Mouse (Mus musculus) liver, embryonic 13.5 days (tissue): ENCODE results near the gene Vti1a. TPM values are rescaled to one million over a fixed set of nuclear protein-coding genes. Genes with fewer than 3 reads are reported as not detected.

Experiments
- ATAC-seq: fragments of 200-750 bp; cut with Nextera tagmentation; 2 replicates; pipeline ENCODE4 v1.8.0; 2017; ENCODE audit warnings: low read depth, mild to moderate bottlenecking, moderate number of reproducible peaks, moderate library complexity
- DNase-seq: peaks from one replicate; pipeline ENCODE4 v3.0.0; 2022
- H3K27ac ChIP-seq: fragments of 300-500 bp; sonication (generic); 2 replicates; pipeline ENCODE4 v1.5.1; 2015; ENCODE audit warnings: moderate library complexity, mild to moderate bottlenecking, inconsistent platforms
- H3K27me3 ChIP-seq: fragments of 300-500 bp; sonication (generic); 2 replicates; pipeline ENCODE4 v1.6.1; 2015; ENCODE audit warnings: mild to moderate bottlenecking, inconsistent platforms
- H3K36me3 ChIP-seq: fragments of 300-500 bp; sonication (generic); 2 replicates; pipeline ENCODE4 v1.6.1; 2015; ENCODE audit warnings: mild to moderate bottlenecking, inconsistent platforms
- H3K4me1 ChIP-seq: fragments of 300-500 bp; sonication (generic); replicated peaks from 2 replicates; pipeline ENCODE4 v1.6.1; 2015; ENCODE audit warnings: inconsistent platforms
- H3K4me2 ChIP-seq: fragments of 300-500 bp; sonication (generic); 2 replicates; pipeline ENCODE4 v1.6.1; 2015; ENCODE audit warnings: inconsistent platforms, mild to moderate bottlenecking, moderate library complexity
- H3K4me3 ChIP-seq: fragments of 300-500 bp; sonication (generic); replicated peaks from 2 replicates; pipeline ENCODE4 v1.5.1; 2015; ENCODE audit warnings: mild to moderate bottlenecking, inconsistent platforms
- H3K9ac ChIP-seq: fragments of 300-500 bp; sonication (generic); 2 replicates; pipeline ENCODE4 v1.6.1; 2015; ENCODE audit warnings: mild to moderate bottlenecking, inconsistent platforms
- H3K9me3 ChIP-seq: fragments of 300-500 bp; sonication (generic); replicated peaks from 2 replicates; pipeline ENCODE4 v1.6.1; 2016; ENCODE audit warnings: inconsistent platforms
- WGBS: fragments of 180-500 bp; shearing (Covaris S2); methylation state at CpG from one replicate; pipeline ENCODE4 v1.1.7; 2015; ENCODE audit not compliant: insufficient replicate concordance; 5-methylcytosine and 5-hydroxymethylcytosine counted together
- polyA plus RNA-seq: library from polyadenylated mRNA; unstranded; fragments of >200 nt; fragmentation: Nextera tagmentation; extraction: Ambion mirVana; gene quantifications from 2 replicates; pipeline ENCODE4 v1.2.1, GENCODE M21; 2015

Vti1a gene
- polyA plus RNA-seq, 1 experiment from 2014 or later: 16.7 TPM

GRCm38 (mm10) chr19:55571486-55571885 is 255.4 kb downstream of the Vti1a start:
- Histone ChIP-seq H3K27ac (no peak overlapping the region), H3K36me3 (no peaks in the 10 kb centered on the region), H3K4me1 (peaks cover 38% of the 10 kb centered on the region), H3K27me3 (no peaks in the 10 kb centered on the region), H3K9me3 (no peaks in the 10 kb centered on the region), H3K4me3 (no peak overlapping the region), H3K9ac (no peak overlapping the region), H3K4me2 (no peak overlapping the region)
- 77% methylated on average over 8 of the region's 8 CpGs for WGBS
- DNase-seq (no peak), ATAC-seq (no peak)

DNA sequence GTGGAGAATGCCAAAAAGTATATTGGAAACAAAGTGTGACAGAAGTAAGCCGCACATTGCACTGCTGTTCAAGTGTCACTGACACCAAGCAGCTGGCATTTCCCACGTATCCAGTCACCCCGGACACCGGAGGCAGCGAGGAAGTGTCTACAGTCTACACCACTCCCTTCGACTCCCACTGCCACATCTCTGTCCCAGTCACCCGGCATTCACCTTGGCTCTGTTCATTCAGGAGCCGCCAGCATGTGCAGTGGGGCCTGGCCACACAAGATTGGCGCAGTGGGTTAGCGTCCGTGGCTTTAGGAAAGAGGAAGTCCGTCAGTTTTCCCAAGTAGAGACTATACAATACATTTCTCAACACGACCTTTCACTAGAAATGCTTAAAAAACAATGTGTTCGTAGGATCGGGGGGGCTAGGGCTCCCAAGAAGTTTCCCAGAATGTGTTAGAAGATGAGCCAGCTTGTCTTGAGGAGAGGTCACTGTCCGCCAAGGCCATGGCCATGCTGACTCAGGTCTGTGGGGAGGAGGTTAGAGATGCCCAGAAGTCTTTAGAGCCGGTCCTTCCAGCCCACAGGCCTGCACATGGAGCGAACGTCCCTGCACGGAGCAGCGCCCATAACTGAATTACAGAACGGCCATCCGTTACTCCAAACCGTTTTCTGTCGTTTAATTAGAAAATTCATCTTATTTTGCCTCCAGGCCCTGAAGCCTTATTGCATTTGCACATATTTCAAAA is 261.4 kb downstream of the Vti1a start:
- Histone ChIP-seq H3K9ac (no peak overlapping the region), H3K27ac (no peak overlapping the region), H3K4me3 (no peak overlapping the region), H3K27me3 (no peaks in the 10 kb centered on the region), H3K4me1 (peaks cover 26% of the 10 kb centered on the region), H3K4me2 (no peak overlapping the region), H3K9me3 (no peaks in the 10 kb centered on the region), H3K36me3 (no peaks in the 10 kb centered on the region)
- no peak for ATAC-seq
- 69% methylated on average over 25 of the region's 25 CpGs for WGBS
- no peak for DNase-seq

- no peak overlapping the region for H3K27ac ChIP-seq
- no peak overlapping the region for H3K4me3 ChIP-seq
- DNase-seq (no peak), ATAC-seq (peak; percentile 55)
- H3K4me2 ChIP-seq: no peak overlapping the region
- H3K27me3 ChIP-seq: no peaks in the 10 kb centered on the region
- no peaks in the 10 kb centered on the region for H3K9me3 ChIP-seq
- no peak overlapping the region for H3K9ac ChIP-seq
- H3K4me1 ChIP-seq: peaks cover 29% of the 10 kb centered on the region
- 60% methylated on average over 17 of the region's 17 CpGs for WGBS
- no peaks in the 10 kb centered on the region for H3K36me3 ChIP-seq
Measured at GRCm38 (mm10) chr19:55578094-55579085, 262.3 kb downstream of the Vti1a start.

- Histone ChIP-seq H3K4me3 (no peak overlapping the region), H3K4me2 (no peak overlapping the region), H3K9ac (no peak overlapping the region), H3K36me3 (no peaks in the 10 kb centered on the region), H3K27me3 (no peaks in the 10 kb centered on the region), H3K9me3 (no peaks in the 10 kb centered on the region), H3K4me1 (peaks cover 29% of the 10 kb centered on the region), H3K27ac (no peak overlapping the region)
- DNase-seq (no peak), ATAC-seq (no peak)
- WGBS: 69% methylated on average over 4 of the region's 4 CpGs
Measured at GRCm38 (mm10) chr19:55579310-55579709, 263.2 kb downstream of the Vti1a start.

GRCm38 (mm10) chr19:55580152-55580551 is 264.1 kb downstream of the Vti1a start:
- Histone ChIP-seq H3K27ac (no peak overlapping the region), H3K36me3 (no peaks in the 10 kb centered on the region), H3K9me3 (no peaks in the 10 kb centered on the region), H3K4me1 (peaks cover 24% of the 10 kb centered on the region), H3K4me2 (no peak overlapping the region), H3K27me3 (no peaks in the 10 kb centered on the region), H3K9ac (no peak overlapping the region), H3K4me3 (no peak overlapping the region)
- WGBS: 84% methylated on average over 8 of the region's 8 CpGs
- ATAC-seq (no peak), DNase-seq (no peak)

- Histone ChIP-seq H3K27ac (no peak overlapping the region), H3K9me3 (no peaks in the 10 kb centered on the region), H3K4me1 (peaks cover 24% of the 10 kb centered on the region), H3K27me3 (no peaks in the 10 kb centered on the region), H3K4me3 (no peak overlapping the region), H3K4me2 (no peak overlapping the region), H3K36me3 (no peaks in the 10 kb centered on the region), H3K9ac (no peak overlapping the region)
- no peak for DNase-seq
- WGBS: 76% methylated on average over 6 of the region's 6 CpGs
- ATAC-seq: no peak
Measured at GRCm38 (mm10) chr19:55580667-55581066, 264.6 kb downstream of the Vti1a start.

DNA sequence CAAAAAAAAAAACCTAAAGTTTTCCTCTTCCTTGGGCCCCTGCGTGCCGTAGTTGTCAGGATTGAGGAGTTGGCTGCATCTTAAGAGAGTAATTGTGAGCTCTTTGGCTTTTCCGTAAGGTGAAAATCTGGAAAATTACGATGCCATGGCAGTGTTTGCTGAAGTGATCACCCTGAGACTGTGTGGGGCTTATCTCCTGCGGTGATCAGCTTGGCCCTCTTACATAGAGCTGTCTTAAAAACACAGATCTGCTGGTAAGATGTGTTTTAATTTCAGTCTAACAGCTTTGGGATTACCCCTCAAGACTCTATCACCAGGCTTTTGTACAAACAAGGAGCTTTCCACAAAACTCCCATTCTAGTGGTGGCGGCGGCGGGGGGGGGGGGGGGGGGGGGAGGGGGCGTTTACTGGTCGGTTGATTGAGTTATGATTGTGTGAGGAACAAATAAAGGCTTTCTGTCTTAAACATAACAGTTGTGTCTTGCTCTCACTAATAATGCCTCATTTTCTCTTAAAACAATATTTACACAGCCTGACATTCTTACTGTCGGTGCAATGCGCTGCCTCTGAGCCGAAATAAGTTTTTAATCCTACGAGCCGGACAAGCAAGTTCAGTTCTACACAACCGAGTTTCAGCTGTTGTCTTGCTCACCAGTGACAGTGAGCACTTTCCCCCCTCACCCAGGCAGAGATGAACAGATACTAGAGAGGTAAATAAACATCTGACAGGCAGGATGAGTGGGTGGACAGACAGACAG is 267.0 kb downstream of the Vti1a start:
- ATAC-seq (no peak), DNase-seq (no peak)
- H3K4me1 ChIP-seq: peaks cover 18% of the 10 kb centered on the region
- H3K4me2 ChIP-seq: no peak overlapping the region
- no peak overlapping the region for H3K4me3 ChIP-seq
- no peaks in the 10 kb centered on the region for H3K9me3 ChIP-seq
- 69% methylated on average over 14 of the region's 16 CpGs for WGBS
- no peaks in the 10 kb centered on the region for H3K27me3 ChIP-seq
- no peak overlapping the region for H3K9ac ChIP-seq
- no peaks in the 10 kb centered on the region for H3K36me3 ChIP-seq
- H3K27ac ChIP-seq: no peak overlapping the region

DNA sequence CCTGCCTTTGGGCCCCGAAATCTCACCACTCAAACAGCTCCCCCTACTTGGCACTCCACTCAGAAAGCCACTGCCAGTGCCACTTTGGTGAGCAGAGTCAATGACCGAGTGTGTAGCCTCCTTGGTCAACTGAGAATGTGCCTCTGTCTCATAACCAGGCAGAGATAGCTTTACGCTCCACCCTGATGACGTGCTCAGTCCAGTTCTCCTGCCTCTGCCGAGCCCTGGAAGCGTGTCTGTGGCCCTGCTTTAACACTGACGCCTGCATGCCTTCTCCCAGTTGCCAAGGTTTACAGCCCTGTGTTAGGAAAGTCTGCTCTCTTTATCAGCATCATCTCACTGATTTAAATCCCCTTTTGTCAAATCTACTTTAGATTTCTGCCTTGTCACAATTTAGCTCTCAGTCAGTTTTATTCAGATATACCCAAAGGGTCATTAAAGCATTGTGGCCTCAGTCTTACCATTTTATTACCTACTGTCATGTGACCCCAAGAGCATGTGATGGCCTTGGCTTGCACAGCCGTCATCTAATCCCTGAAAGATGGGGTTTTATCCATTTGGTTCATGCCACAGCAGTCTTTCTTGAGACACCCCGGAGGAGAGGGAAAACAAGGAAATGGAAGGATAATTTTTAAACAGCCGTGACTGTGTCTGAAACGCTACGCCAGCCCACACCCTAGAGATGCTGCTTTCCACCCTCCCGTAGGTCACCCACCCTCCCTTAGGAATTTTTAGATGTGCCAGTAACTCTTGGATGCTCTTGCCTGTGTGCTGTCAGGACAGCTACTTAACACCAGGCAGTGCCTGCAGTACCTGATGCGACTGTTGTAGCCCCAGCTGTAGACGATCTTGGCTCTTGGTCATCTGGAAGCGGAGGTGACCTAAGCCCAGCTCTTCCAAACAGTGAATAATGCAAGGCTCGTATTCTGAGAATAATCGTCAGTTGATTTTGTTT is 269.5 kb downstream of the Vti1a start:
- Histone ChIP-seq H3K4me2 (no peak overlapping the region), H3K9me3 (no peaks in the 10 kb centered on the region), H3K4me1 (peaks cover 4% of the 10 kb centered on the region; the same call in 1 of the 2 replicates), H3K9ac (no peak overlapping the region), H3K27me3 (no peaks in the 10 kb centered on the region), H3K27ac (no peak overlapping the region), H3K36me3 (no peaks in the 10 kb centered on the region), H3K4me3 (no peak overlapping the region)
- 79% methylated on average over 18 of the region's 18 CpGs for WGBS
- ATAC-seq (no peak), DNase-seq (no peak)

- Histone ChIP-seq H3K27me3 (no peaks in the 10 kb centered on the region), H3K4me3 (no peak overlapping the region), H3K4me2 (no peak overlapping the region), H3K27ac (no peak overlapping the region), H3K9ac (no peak overlapping the region), H3K9me3 (no peaks in the 10 kb centered on the region), H3K36me3 (no peaks in the 10 kb centered on the region), H3K4me1 (0 out of 2 replicates have a peak, but pooled peaks cover 6% of the 10 kb centered on the region)
- WGBS: 76% methylated on average over 14 of the region's 14 CpGs
- DNase-seq (no peak), ATAC-seq (no peak)
Measured at GRCm38 (mm10) chr19:55587638-55588421, 271.7 kb downstream of the Vti1a start.
